Mouse (Mus musculus) C2C12 (cell line): ENCODE results near the gene Clec16a.

Experiments
- CEBPB ChIP-seq: IDR thresholded peaks from one replicate; pipeline ENCODE4 v1.6.1; 2011; ENCODE audit warnings: low read depth, mild to moderate bottlenecking, control low read depth, moderate library complexity
- CTCF ChIP-seq: IDR thresholded peaks from one replicate; pipeline ENCODE4 v1.5.1; 2011; ENCODE audit not compliant: control insufficient read depth, insufficient read depth, insufficient read length
- MAX ChIP-seq: IDR thresholded peaks from one replicate; pipeline ENCODE4 v1.6.1; 2011; ENCODE audit warnings: mild to moderate bottlenecking, control low read depth
- MYOG ChIP-seq: IDR thresholded peaks from one replicate; pipeline ENCODE4 v1.6.1; 2011; ENCODE audit not compliant: control insufficient read depth, insufficient read length; ENCODE audit errors: extremely low read depth
- USF1 ChIP-seq: IDR thresholded peaks from one replicate; pipeline ENCODE4 v1.6.1; 2011; ENCODE audit warnings: low read depth, mild to moderate bottlenecking, control low read depth, moderate library complexity

GRCm38 (mm10) chr16:10694414-10694851 lies 149.3 kb downstream of the Clec16a start:
- TF ChIP-seq MYOG: no peak
- no peak for TF ChIP-seq CTCF
- no peak for TF ChIP-seq USF1
- no peak for TF ChIP-seq CEBPB
- no peak for TF ChIP-seq MAX
